Mouse (Mus musculus): ENCODE measurements around the gene Vwa3a.

- no peak for TF ChIP-seq TCF12 (IDR thresholded peaks at IDR 0.05; ENCODE audit: insufficient read depth, poor library complexity, severe bottlenecking)
- no peak for TF ChIP-seq POLR2A (IDR thresholded peaks at IDR 0.05; ENCODE audit: insufficient read length, low read depth)
- TF ChIP-seq POLR2AphosphoS2 (IDR thresholded peaks at IDR 0.05; ENCODE audit: insufficient read length, low read depth): no peak
- no peak for TF ChIP-seq USF1 (IDR thresholded peaks at IDR 0.05; ENCODE audit: low read depth)
- no peak for TF ChIP-seq REST (IDR thresholded peaks at IDR 0.05; ENCODE audit: insufficient read depth, insufficient read length)
- no peak for TF ChIP-seq CEBPB (IDR thresholded peaks at IDR 0.05; ENCODE audit: insufficient read depth, poor library complexity, severe bottlenecking)
These were observed 6.2 kb upstream of the Vwa3a start for GRCm38 (mm10) chr7:120732906-120733305.

Measured in myocyte (in vitro differentiated cells).